Mouse (Mus musculus) olfactory bulb, adult 2 months (tissue): ENCODE measurements around the gene 4931428F04Rik.

Experiments used
- CTCF ChIP-seq: fragments of 200-500 bp; IDR thresholded peaks from 2 replicates; pipeline ENCODE4 v1.5.1; 2012; ENCODE audit warnings: low read depth, mild to moderate bottlenecking, low read length, moderate library complexity; ENCODE audit not compliant: insufficient read depth
- POLR2A ChIP-seq: fragments of 200-500 bp; IDR thresholded peaks from 2 replicates; pipeline ENCODE4 v1.6.1; 2012; ENCODE audit warnings: mild to moderate bottlenecking, low read depth, low read length, moderate library complexity; ENCODE audit not compliant: insufficient read depth

DNA sequence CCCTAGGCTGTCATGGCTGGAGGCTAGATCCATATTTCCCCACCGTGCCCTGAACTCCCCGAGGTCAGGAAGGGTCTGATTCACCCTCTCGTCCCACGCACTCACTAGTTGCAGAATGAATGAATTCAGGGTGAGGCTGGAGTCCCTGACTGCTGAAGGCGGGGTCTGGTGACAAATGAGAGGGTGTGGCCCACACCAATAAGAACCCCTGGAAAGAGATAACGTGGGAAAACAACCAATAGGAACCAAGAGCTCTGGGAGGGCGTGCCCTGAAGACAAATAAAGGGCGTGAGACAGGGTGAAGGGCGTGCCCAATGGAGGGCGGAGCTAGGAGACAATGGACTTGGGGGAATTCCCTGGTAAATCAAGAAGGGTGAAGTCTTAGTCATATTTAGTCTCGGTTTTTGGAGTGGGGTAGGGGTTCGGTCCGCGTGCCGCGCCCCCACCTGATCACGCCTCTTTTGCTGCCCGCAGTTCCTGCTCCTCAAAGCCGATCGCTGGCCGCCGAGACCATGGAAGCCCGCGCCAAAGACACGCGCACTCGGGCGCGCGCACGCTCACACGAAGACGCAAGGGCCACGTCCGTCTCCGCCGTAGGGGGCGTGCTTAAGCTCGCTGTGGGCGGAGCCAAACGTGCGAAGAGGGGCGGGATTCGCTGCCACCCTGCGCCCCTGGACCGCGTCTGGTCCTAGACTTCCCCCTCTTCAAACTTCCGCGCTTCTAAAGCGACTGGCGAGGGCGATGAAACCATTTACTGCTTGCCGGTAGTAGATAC, 519 bp downstream of the 4931428F04Rik start:
- no peak for TF ChIP-seq CTCF
- peak; percentile 88 for TF ChIP-seq POLR2A
